Mouse (Mus musculus) megakaryocyte, adult 5-6 weeks (primary cell): ENCODE measurements around the gene Elmo3. TPM values are rescaled to one million over a fixed set of nuclear protein-coding genes. Genes with fewer than 3 reads are reported as not detected.

Experiments
- ATAC-seq: 2 replicates; pipeline ENCODE4 v1.8.0; 2016; ENCODE audit warnings: mild to moderate bottlenecking, inconsistent platforms; ENCODE audit not compliant: poor library complexity, severe bottlenecking
- total RNA-seq, 2 experiments: library from RNA; stranded (forward) in 1 of 2; stranded (reverse) in 1 of 2; fragments of 153-499, 151-499 nt in 1 of 2; fragments of 221-1000, 200-1000 nt in 1 of 2; gene quantifications; 2 replicates each; pipeline versions ENCODE4 v1.2.3 to v1.2.4; 2015 to 2017

Gene Elmo3
- total RNA-seq, 2 experiments from 2014 or later = 0.51 to 0.58 TPM

GRCm38 (mm10) chr8:105349096-105349771, 43.8 kb downstream of the Elmo3 start:
- ATAC-seq = no peak

GRCm38 (mm10) chr8:105350186-105350585, 44.8 kb downstream of the Elmo3 start:
- ATAC-seq = no peak

- ATAC-seq = no peak
These were observed 48.3 kb downstream of the Elmo3 start for GRCm38 (mm10) chr8:105353583-105354135.

GRCm38 (mm10) chr8:105354549-105354948, 49.1 kb downstream of the Elmo3 start:
- no peak for ATAC-seq

- ATAC-seq = no peak
These were observed 50.0 kb downstream of the Elmo3 start for GRCm38 (mm10) chr8:105355179-105356024.

- ATAC-seq = no peak
These were observed 51.3 kb downstream of the Elmo3 start for GRCm38 (mm10) chr8:105356681-105357080.

- ATAC-seq = no peak
These were observed 53.8 kb downstream of the Elmo3 start for GRCm38 (mm10) chr8:105359208-105359607.

- ATAC-seq = no peak
These were observed 54.2 kb downstream of the Elmo3 start for GRCm38 (mm10) chr8:105359646-105360045.

Other genes with a start within 250 kb of the Elmo3 start
- gene Ces3b, start 221.8 kb upstream of the Elmo3 start, total RNA-seq (2015) = not detected in 2 replicates
- not detected in 2 replicates for gene Ces3b, start 221.8 kb upstream of the Elmo3 start, total RNA-seq (2017)
- not detected in 2 replicates for gene Ces4a, start 173.8 kb upstream of the Elmo3 start, total RNA-seq (2015)
- not detected in 2 replicates for gene Ces4a, start 173.8 kb upstream of the Elmo3 start, total RNA-seq (2017)
- gene Cbfb, start 134.9 kb upstream of the Elmo3 start, total RNA-seq (2015) = 178 and 200 TPM in 2 replicates
- gene Cbfb, start 134.9 kb upstream of the Elmo3 start, total RNA-seq (2017) = 204 and 207 TPM in 2 replicates
- 26.7 and 27.4 TPM in 2 replicates for gene D230025D16Rik, start 80.5 kb upstream of the Elmo3 start, total RNA-seq (2015)
- 22.5 and 27.8 TPM in 2 replicates for gene D230025D16Rik, start 80.5 kb upstream of the Elmo3 start, total RNA-seq (2017)
- 0.31 TPM in 1 of 2 replicates, not detected in the other for gene B3gnt9, start 50.4 kb upstream of the Elmo3 start, total RNA-seq (2015)
- 0.15 TPM in 1 of 2 replicates, not detected in the other for gene B3gnt9, start 50.4 kb upstream of the Elmo3 start, total RNA-seq (2017)
- 10.6 and 11.1 TPM in 2 replicates for gene Tradd, start 41.0 kb upstream of the Elmo3 start, total RNA-seq (2015)
- 13.3 and 13.5 TPM in 2 replicates for gene Tradd, start 41.0 kb upstream of the Elmo3 start, total RNA-seq (2017)
- gene Fbxl8, start 41.0 kb upstream of the Elmo3 start, total RNA-seq (2015) = 4.1 and 6.3 TPM in 2 replicates
- 3.3 and 3.6 TPM in 2 replicates for gene Fbxl8, start 41.0 kb upstream of the Elmo3 start, total RNA-seq (2017)
- gene Hsf4, start 35.8 kb upstream of the Elmo3 start, total RNA-seq (2015) = 0.22 TPM in 1 of 2 replicates, not detected in the other
- not detected in 2 replicates for gene Hsf4, start 35.8 kb upstream of the Elmo3 start, total RNA-seq (2017)
- gene Nol3, start 29.5 kb upstream of the Elmo3 start, total RNA-seq (2015) = not detected in 2 replicates
- gene Nol3, start 29.5 kb upstream of the Elmo3 start, total RNA-seq (2017) = 0.07 TPM in 1 of 2 replicates, not detected in the other
- 0.14 and 1.1 TPM in 2 replicates for gene 4931428F04Rik, start 15.7 kb upstream of the Elmo3 start, total RNA-seq (2015)
- gene 4931428F04Rik, start 15.7 kb upstream of the Elmo3 start, total RNA-seq (2017) = 0.18 and 0.94 TPM in 2 replicates
- gene Exoc3l, start 9.5 kb upstream of the Elmo3 start, total RNA-seq (2015) = 0.09 and 0.25 TPM in 2 replicates
- 0.26 TPM in 1 of 2 replicates, not detected in the other for gene Exoc3l, start 9.5 kb upstream of the Elmo3 start, total RNA-seq (2017)
- 75.8 and 76.8 TPM in 2 replicates for gene E2f4, start 7.9 kb upstream of the Elmo3 start, total RNA-seq (2015)
- 26.9 and 33.7 TPM in 2 replicates for gene E2f4, start 7.9 kb upstream of the Elmo3 start, total RNA-seq (2017)
- gene Lrrc29, start 20.7 kb downstream of the Elmo3 start, total RNA-seq (2015) = 0.89 and 1.8 TPM in 2 replicates
- gene Lrrc29, start 20.7 kb downstream of the Elmo3 start, total RNA-seq (2017) = 1.7 and 3.1 TPM in 2 replicates
- 65.7 and 72.3 TPM in 2 replicates for gene Tmem208, start 20.8 kb downstream of the Elmo3 start, total RNA-seq (2015)
- gene Tmem208, start 20.8 kb downstream of the Elmo3 start, total RNA-seq (2017) = 33.0 and 40.9 TPM in 2 replicates
- gene Fhod1, start 42.4 kb downstream of the Elmo3 start, total RNA-seq (2015) = 10.9 and 12.6 TPM in 2 replicates
- 5.1 and 7.2 TPM in 2 replicates for gene Fhod1, start 42.4 kb downstream of the Elmo3 start, total RNA-seq (2017)
- gene Slc9a5, start 43.2 kb downstream of the Elmo3 start, total RNA-seq (2015) = 0.56 and 0.87 TPM in 2 replicates
- 0.73 and 0.77 TPM in 2 replicates for gene Slc9a5, start 43.2 kb downstream of the Elmo3 start, total RNA-seq (2017)
- gene Plekhg4, start 67.7 kb downstream of the Elmo3 start, total RNA-seq (2015) = 0.22 TPM in 1 of 2 replicates, not detected in the other
- gene Plekhg4, start 67.7 kb downstream of the Elmo3 start, total RNA-seq (2017) = 0.11 and 0.16 TPM in 2 replicates
- gene Kctd19, start 107.9 kb downstream of the Elmo3 start, total RNA-seq (2015) = not detected in 2 replicates
- not detected in 2 replicates for gene Kctd19, start 107.9 kb downstream of the Elmo3 start, total RNA-seq (2017)
- gene Lrrc36, start 108.0 kb downstream of the Elmo3 start, total RNA-seq (2015) = 0.07 TPM in 1 of 2 replicates, not detected in the other
- not detected in 2 replicates for gene Lrrc36, start 108.0 kb downstream of the Elmo3 start, total RNA-seq (2017)
- gene Tppp3, start 165.9 kb downstream of the Elmo3 start, total RNA-seq (2015) = 2.5 and 2.9 TPM in 2 replicates
- gene Tppp3, start 165.9 kb downstream of the Elmo3 start, total RNA-seq (2017) = 6.5 and 13.4 TPM in 2 replicates
- gene Zdhhc1, start 191.3 kb downstream of the Elmo3 start, total RNA-seq (2015) = 0.52 and 1.2 TPM in 2 replicates
- gene Zdhhc1, start 191.3 kb downstream of the Elmo3 start, total RNA-seq (2017) = 0.20 and 0.92 TPM in 2 replicates
- not detected in 2 replicates for gene Hsd11b2, start 213.2 kb downstream of the Elmo3 start, total RNA-seq (2015)
- gene Hsd11b2, start 213.2 kb downstream of the Elmo3 start, total RNA-seq (2017) = not detected in 2 replicates